Mouse (Mus musculus): ENCODE data around the gene Rptor.

Gene Rptor

DNA sequence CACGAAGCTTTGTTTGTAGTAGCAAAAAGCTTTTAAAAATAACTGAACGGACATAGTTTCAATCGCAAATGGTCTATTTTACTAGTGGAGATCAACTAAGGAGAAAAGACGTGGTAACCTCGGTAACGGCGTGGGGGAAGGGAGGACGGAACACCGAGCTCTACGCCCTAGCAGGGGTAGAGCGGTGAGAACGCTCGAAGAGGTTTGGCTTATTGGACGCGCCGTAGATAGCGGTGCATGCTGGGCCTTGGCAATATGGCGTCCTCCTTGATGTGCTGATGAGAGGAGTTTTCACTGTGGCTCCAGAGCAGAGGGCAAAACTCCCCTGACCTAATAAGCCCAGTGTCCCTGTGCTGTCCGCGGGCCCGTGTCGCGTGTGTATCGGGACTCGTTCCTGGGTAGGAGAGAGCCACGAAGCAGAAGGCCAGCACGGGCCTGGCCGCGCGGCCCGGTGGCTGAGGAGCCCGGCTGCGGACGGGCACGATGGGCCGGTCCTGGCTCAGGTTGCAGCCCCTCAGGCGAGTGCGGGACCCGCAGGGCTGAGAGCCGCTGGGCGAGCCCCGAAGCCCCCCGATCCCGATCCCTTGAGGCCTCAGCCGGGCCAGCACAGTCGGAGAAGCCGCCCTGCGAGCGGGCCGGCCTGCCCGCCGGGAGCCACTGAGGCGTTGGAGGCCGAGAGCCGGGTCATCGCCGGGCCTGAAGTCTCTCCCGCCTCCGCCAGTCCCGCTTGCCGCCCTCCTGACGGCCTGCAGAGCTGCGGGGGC, at the start of gene Rptor:
Gene Rptor (plus strand): TSS at position 143 of the 764 bp plus-strand sequence.
- CTCF ChIA-PET: no interaction called here

GRCm38 (mm10) chr11:119554706-119555105, 48.0 kb upstream of the Rptor start:
- CTCF ChIA-PET: no interaction called here

DNA sequence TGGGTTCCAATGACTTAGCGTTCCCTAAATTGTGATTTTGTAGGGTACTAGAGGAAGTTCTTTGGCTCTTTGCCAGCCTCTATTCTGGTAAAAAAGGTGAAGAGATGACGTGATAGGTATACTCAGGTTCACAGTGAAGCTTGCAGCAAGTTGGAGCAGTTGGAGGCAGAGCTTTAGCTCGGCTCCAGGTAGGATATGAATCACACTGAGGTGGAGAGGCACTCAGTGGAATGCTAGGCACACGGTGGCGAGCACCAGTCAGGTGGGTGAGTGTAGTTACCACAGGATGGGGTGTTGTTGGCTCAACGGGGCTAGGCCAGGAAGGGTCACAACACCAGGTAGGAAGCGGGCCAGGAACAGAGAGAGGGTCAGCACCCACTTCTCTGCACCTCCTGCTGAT, 47.5 kb upstream of the Rptor start:
- CTCF ChIA-PET: no interaction called here

- CTCF ChIA-PET: interaction anchor here (0.7 kb wide), 1 partner anchor 266 kb away, joined by 3 read pairs; no protein-coding TSS in a partner anchor
Measured at GRCm38 (mm10) chr11:119557940-119558869, 44.5 kb upstream of the Rptor start.

GRCm38 (mm10) chr11:119558870-119559610, 43.7 kb upstream of the Rptor start:
- CTCF ChIA-PET: no interaction called here

DNA sequence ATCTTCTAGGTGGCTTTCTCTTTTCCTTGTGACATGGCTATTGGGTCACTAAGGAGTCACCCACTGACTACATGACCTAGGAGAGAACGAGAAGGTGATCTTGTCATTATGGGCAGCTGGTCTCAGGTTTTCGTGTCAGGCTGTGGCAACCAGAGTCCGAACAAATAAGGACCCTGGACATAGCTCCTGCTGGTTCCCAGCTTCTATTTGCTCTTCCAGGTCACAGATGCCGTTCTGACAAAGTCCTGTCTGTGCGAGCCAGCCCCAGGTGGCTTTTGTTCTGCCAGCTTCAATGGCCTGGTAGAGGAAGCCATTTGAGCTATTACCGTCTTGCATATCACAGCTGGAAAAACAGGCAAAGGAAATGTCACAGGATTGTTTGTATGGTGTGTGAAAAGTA, 40.4 kb upstream of the Rptor start:
- CTCF ChIA-PET: no interaction called here

DNA sequence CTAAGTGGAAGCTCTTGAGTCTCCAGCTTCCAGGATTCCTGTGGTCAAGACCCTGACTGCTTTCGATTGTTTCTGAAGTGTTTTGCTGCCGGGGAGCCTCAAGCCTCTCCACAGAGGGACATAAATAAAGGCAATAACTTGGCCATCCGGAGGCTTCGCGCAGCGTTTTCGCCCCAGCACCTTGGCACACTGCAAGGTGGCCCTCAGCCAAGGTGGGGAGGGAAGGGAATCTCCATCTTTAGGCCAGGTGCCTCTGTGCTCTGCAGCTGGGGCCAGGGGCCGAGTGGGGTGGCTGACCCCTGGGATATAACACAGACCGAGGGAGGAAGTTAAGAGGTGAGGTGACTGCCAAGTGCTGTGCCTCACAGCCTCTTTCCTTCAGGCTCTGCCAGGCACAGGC, 39.5 kb upstream of the Rptor start:
- CTCF ChIA-PET: no interaction called here

- CTCF ChIA-PET: no interaction called here
Measured at GRCm38 (mm10) chr11:119564383-119564782, 38.3 kb upstream of the Rptor start.

DNA sequence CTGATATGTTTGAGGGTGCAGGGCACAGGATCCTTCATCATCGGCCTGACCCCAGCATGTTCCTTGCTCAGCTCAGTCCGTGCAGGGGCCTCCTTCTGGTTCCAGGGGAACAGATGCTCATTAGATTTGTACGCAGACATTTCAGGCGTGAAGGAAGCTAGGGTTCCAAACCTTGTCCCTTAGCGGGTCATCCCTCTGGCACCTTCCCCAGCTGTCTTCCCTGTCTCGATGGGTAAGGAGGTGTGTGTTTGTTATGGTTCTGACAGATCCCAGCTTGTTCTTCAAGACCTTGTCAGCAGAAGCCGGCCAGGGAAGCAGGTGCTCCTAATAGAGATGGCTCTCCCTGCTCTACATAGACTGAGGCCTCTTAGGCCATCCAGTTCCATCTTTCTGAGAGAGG, 37.7 kb upstream of the Rptor start:
- CTCF ChIA-PET: no interaction called here

GRCm38 (mm10) chr11:119565684-119566083, 37.0 kb upstream of the Rptor start:
- CTCF ChIA-PET: interaction anchor here (0.5 kb wide), 1 partner anchor 528 kb away, joined by 11 read pairs; no protein-coding TSS in a partner anchor

DNA sequence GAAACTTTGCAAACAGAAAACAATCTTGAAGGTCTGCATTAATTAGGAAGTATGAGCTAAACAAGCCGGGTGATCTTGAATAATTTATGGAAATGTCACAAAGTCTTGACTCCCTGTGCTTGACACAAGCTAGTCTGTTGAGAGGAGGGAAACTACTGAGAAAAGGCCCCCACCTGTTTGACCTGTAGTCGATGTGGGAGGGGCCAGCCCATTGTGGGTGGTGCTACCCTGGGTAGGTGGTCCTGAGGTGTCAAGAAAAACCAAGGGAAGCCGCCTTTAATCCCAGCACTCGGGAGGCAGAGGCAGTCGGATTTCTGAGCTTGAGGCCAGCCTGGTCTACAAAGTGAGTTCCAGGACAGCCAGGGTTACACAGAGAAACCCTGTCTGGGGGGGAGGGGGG, 36.5 kb upstream of the Rptor start:
- CTCF ChIA-PET: no interaction called here

- CTCF ChIA-PET: no interaction called here
Measured at GRCm38 (mm10) chr11:119572316-119573010, 30.2 kb upstream of the Rptor start.

DNA sequence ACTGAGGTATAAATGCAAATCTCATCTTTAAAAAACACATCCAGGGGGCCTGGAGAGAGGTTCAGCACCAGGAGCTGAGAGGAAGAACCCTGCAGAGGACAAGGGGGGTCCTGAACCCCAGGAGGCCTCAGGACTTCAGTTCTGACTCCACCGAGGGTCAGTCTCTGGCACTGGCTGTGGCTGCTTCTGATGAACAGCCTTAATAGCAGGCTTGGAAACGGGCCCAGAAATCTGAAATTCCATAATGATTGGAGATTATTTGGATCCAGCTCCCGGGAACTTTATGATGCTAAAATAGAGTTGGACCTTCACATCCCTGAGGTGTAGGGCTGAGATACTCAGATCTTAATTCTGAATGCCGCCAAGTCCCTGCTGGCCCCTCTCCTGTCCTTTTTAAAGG, 25.9 kb upstream of the Rptor start:
- CTCF ChIA-PET: no interaction called here

GRCm38 (mm10) chr11:119577721-119578120, 25.0 kb upstream of the Rptor start:
- CTCF ChIA-PET: no interaction called here

DNA sequence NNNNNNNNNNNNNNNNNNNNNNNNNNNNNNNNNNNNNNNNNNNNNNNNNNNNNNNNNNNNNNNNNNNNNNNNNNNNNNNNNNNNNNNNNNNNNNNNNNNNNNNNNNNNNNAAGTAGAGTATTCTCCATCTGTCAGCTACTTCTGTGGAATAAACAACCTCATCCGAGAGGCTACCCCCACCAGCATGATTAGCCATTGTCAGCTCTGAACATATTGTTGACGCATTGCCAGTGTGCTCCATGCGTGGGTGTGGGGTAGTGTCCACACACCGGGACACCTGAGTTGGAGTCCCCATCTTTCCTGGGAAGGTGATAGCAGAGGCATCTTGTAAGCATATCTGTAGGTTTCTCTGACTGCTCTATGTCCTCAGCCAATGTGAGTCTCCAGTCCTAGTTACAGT, 16.2 kb upstream of the Rptor start:
- CTCF ChIA-PET: no interaction called here

- CTCF ChIA-PET: no interaction called here
Measured at GRCm38 (mm10) chr11:119587112-119587511, 15.6 kb upstream of the Rptor start.

DNA sequence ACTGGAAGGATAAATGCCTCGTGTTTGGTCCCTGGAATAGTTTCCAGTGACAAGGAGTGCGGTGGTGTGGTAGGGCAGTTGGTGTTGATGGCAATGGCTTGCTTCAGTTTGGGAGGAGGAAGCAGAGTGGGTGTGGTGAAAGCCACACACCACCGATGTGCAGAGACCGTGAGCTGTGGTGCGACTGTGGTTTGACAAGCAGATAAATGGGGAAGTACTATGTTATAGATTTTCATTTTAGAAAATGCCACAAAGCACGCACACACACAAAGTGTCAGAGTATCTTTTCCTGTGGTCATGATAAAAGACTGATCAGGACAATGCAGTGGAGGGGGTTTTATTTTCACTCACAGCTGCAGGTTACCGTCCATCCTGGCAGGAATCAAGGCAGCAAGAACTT, 13.5 kb upstream of the Rptor start:
- CTCF ChIA-PET: no interaction called here

- CTCF ChIA-PET: no interaction called here
Measured at GRCm38 (mm10) chr11:119593966-119594365, 8.7 kb upstream of the Rptor start.

DNA sequence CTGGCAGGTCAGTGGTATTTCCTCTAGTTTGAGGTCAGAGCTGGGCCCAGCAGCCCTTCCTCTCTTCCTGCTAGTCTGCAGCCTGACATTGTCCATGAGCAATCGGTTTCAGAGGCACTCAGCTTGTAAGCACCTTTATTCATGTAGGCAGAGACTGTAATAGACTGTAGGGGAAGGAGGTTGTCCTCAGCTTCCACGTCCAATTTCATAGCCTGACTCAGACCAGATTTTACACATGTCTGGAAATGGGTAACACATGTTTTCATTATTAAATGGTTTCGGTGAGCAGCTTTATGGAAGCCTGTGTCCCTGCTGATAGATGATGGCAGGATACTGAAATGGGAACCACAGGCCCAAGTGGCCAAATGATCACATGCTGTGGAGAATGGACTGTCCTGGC, 3.8 kb upstream of the Rptor start:
- CTCF ChIA-PET: no interaction called here

- CTCF ChIA-PET: no interaction called here
Measured at GRCm38 (mm10) chr11:119600286-119600685, 2.4 kb upstream of the Rptor start.

DNA sequence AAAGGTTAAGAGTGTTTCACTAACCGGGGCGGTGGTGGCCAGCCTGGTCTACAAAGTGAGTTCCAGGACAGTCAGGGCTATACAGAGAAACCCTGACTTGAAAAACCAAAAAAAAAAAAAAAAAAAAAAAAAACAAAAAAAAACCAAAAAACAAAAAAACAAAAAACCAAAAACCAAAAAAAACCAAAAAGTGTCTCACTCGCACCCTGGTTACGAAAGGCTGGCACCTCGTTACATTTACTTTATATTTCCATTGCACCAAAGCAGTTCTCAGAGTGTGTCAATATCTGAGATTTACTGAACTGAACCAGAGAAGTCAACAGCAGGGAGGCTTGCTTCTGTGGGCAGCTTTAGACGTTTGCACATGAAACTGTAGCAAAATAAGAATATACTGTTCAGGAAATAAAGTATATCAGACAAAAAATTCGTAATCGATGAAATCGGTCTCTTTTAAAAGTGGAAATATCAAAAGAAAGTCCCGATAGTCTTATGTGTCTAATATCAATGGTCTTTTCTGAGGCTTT, 466 bp upstream of the Rptor start:
- CTCF ChIA-PET: no interaction called here

- CTCF ChIA-PET: no interaction called here
Measured at GRCm38 (mm10) chr11:119603527-119603905, 811 bp downstream of the Rptor start.
